Mouse (Mus musculus) heart, embryonic 10.5 days (tissue): ENCODE results near the gene Polr2a. TPM values are rescaled to one million over a fixed set of nuclear protein-coding genes. Genes with fewer than 3 reads are reported as not detected.
A peak's percentile ranks its signal among the peaks of the same experiment; 100 is the strongest.

Source experiments
- DNase-seq: peaks from one replicate; pipeline ENCODE4 v3.0.0-alpha.2; 2017; ENCODE audit warnings: low spot score
- H3K27ac ChIP-seq: fragments of 300-500 bp; sonication (generic); 2 replicates; pipeline ENCODE4 v1.5.1; 2016; ENCODE audit warnings: mild to moderate bottlenecking
- H3K27me3 ChIP-seq: fragments of 300-500 bp; sonication (generic); 2 replicates; pipeline ENCODE4 v1.6.1; 2016; ENCODE audit warnings: mild to moderate bottlenecking; ENCODE audit not compliant: poor library complexity, insufficient read depth, severe bottlenecking
- H3K36me3 ChIP-seq: fragments of 300-500 bp; sonication (generic); 2 replicates; pipeline ENCODE4 v1.6.1; 2016; ENCODE audit warnings: mild to moderate bottlenecking, moderate library complexity
- H3K4me1 ChIP-seq: fragments of 300-500 bp; sonication (generic); 2 replicates; pipeline ENCODE4 v1.6.1; 2016; ENCODE audit warnings: mild to moderate bottlenecking
- H3K4me3 ChIP-seq: fragments of 300-500 bp; sonication (generic); 2 replicates; pipeline ENCODE4 v1.5.1; 2016; ENCODE audit warnings: mild to moderate bottlenecking, moderate library complexity
- H3K9me3 ChIP-seq: fragments of 300-500 bp; sonication (generic); 2 replicates; pipeline ENCODE4 v1.6.1; 2016; ENCODE audit warnings: mild to moderate bottlenecking, moderate library complexity
- WGBS: fragments of 180-500 bp; shearing (Covaris S2); methylation state at CpG from one replicate; pipeline ENCODE4 v1.1.7; 2016; 5-methylcytosine and 5-hydroxymethylcytosine counted together
- polyA plus RNA-seq: library from polyadenylated mRNA; unstranded; fragments of >200 nt; fragmentation: Nextera tagmentation; extraction: Ambion mirVana; gene quantifications from 2 replicates; pipeline ENCODE4 v1.2.1, GENCODE M21; 2016

The Polr2a gene
- polyA plus RNA-seq, 1 experiment from 2014 or later: 29.6 TPM

DNA sequence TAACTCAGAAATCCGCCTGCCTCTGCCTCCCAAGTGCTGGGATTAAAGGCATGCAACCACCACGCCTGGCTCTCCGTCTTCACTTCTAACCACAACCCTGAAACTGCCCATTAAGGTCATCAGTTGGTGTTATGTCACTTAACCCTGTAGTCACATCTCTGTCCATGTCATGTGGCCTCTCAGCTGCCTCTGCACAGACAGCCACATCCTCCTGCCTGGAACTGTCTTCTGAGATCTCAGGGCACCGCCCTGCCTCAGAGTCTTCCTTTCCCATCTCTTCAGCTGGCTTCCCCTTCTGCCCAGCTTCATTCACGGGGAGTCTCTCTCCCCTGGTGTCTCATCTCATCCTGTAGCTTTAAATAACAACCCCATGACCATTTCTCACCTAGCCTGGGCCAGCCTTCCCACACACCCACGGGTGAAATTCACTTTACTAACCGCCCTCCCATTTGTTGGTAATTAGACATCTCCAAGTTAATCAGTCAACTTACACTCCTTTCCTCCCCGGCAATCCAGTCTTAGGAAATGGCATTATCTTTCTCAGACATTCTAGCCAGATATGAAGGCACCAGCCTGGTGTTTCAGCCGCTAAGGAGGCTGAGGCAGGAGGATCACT, 66.1 kb downstream of the Polr2a start:
- peaks cover 25% of the 10 kb centered on the region for H3K4me1 ChIP-seq
- no peaks in the 10 kb centered on the region for H3K36me3 ChIP-seq
- DNase-seq: no peak
- no peak overlapping the region for H3K4me3 ChIP-seq
- no peak overlapping the region for H3K27ac ChIP-seq
- H3K9me3 ChIP-seq: no peaks in the 10 kb centered on the region
- WGBS: 64% methylated on average over 9 of the region's 9 CpGs
- no peaks in the 10 kb centered on the region for H3K27me3 ChIP-seq

GRCm38 (mm10) chr11:69689891-69690290, 68.5 kb downstream of the Polr2a start:
- Histone ChIP-seq H3K27ac (no peak overlapping the region), H3K27me3 (peaks cover 12% of the 10 kb centered on the region; the same call in 1 of the 2 replicates), H3K4me1 (peaks cover 28% of the 10 kb centered on the region), H3K9me3 (no peaks in the 10 kb centered on the region), H3K4me3 (no peak overlapping the region), H3K36me3 (no peaks in the 10 kb centered on the region)
- WGBS: 85% methylated on average over 1 of the region's 1 CpGs
- no peak for DNase-seq

DNA sequence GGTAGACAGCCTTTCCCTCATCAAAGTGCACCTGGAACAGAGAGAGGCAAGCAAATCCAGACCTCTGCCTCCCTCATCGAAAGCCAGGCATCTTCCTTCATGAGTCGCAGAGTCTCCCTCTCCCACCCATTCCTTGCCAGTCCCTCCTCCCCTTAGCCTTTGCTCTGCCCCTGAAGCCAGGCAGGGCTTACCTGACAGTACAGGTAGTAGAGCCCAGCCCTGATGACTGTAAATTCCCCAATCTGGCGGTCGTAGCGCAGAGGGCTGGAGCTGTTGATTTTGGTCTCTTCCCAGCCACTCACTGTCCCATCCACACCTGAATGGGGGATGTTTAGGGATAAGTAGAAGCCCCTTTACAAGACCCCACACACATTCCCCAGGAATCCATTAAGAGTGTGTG, 71.4 kb downstream of the Polr2a start:
- Histone ChIP-seq H3K4me1 (peaks cover 22% of the 10 kb centered on the region), H3K27me3 (peaks cover 23% of the 10 kb centered on the region), H3K4me3 (no peak overlapping the region), H3K9me3 (no peaks in the 10 kb centered on the region), H3K27ac (peak overlapping the region; percentile 43; the same call in 1 of the 2 replicates), H3K36me3 (no peaks in the 10 kb centered on the region)
- WGBS: 45% methylated on average over 5 of the region's 5 CpGs
- DNase-seq: no peak

GRCm38 (mm10) chr11:69686377-69686776, 72.1 kb downstream of the Polr2a start:
- 0 out of 2 replicates have a peak overlapping the region, but pooled peaks have one; percentile 42 for H3K27ac ChIP-seq
- no peaks in the 10 kb centered on the region for H3K9me3 ChIP-seq
- H3K4me1 ChIP-seq: peaks cover 22% of the 10 kb centered on the region
- H3K36me3 ChIP-seq: no peaks in the 10 kb centered on the region
- H3K4me3 ChIP-seq: no peak overlapping the region
- H3K27me3 ChIP-seq: peaks cover 23% of the 10 kb centered on the region
- WGBS: 23% methylated on average over 4 of the region's 4 CpGs
- DNase-seq: no peak

GRCm38 (mm10) chr11:69685526-69686148, 72.8 kb downstream of the Polr2a start, which contains the start of gene Tnfsf13:
Tnfsf13 (minus strand) TSS chr11:69685784.
- H3K27me3 ChIP-seq: peaks cover 23% of the 10 kb centered on the region
- peaks cover 26% of the 10 kb centered on the region for H3K4me1 ChIP-seq
- WGBS: 78% methylated on average over 10 of the region's 10 CpGs
- no peak for DNase-seq
- H3K4me3 ChIP-seq: no peak within 1 kb of the TSS
- H3K9me3 ChIP-seq: no peaks in the 10 kb centered on the region
- H3K36me3 ChIP-seq: no peaks in the 10 kb centered on the region
- H3K27ac ChIP-seq: 0 out of 2 replicates have a peak within 1 kb of the TSS, but pooled peaks have one; percentile 43

DNA sequence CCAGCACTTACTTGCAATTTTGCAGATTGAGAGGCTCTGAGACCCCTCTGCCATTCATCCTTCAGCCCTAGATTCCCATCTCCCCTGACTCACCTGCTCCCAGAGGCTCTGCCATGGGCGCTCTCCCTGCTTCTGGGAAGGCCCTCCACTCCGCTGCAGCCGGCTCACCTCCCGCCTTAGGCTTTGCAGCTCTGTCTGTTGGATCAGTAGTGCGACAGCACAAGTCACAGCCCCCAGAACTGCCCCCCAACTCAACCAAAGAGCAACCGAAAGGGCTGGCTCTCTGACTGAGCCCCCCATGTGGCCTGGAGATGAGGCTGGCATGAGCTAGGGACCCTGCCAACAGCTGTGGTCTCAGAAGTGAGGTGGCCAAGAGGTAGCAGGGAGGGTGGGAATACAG, 73.5 kb downstream of the Polr2a start:
- no peaks in the 10 kb centered on the region for H3K9me3 ChIP-seq
- peaks cover 23% of the 10 kb centered on the region for H3K27me3 ChIP-seq
- 70% methylated on average over 6 of the region's 6 CpGs for WGBS
- peaks cover 7% of the 10 kb centered on the region for H3K36me3 ChIP-seq
- H3K4me3 ChIP-seq: no peak overlapping the region
- no peak overlapping the region for H3K27ac ChIP-seq
- no peak for DNase-seq
- peaks cover 33% of the 10 kb centered on the region for H3K4me1 ChIP-seq

DNA sequence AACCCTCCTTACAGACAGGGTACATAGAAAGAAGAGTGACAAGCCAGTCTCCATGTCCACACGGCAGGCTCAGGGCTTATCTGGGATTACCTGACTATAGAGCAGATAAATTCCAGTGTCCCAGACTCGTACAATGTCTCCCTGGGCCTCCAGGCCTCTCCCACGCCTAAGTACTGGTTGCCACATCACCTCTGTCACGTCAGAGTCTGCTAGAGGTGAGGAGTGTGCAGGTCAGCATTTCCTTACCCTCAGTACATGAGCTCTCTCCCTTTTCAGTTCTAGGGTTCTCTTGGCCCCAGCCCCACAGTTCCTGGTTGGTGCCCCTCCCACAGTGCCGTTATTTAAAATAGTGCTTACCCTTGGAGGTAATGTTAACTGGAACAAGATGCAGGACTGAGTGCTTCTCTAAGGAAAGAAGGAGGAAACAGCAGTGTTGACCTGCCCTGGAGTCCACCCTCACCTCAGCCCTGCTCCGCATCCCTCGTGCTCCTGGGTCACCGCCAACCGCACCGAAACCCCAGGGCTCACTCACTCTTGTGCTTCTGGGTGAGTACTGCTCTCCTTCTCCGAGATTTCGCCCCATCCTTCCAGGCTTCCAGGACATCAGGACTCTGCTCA, 74.2 kb downstream of the Polr2a start:
- 74% methylated on average over 12 of the region's 12 CpGs for WGBS
- Histone ChIP-seq H3K4me3 (no peak overlapping the region), H3K27me3 (peaks cover 23% of the 10 kb centered on the region), H3K9me3 (no peaks in the 10 kb centered on the region), H3K36me3 (peaks cover 14% of the 10 kb centered on the region), H3K4me1 (peaks cover 37% of the 10 kb centered on the region), H3K27ac (0 out of 2 replicates have a peak overlapping the region, but pooled peaks have one; percentile 18)
- no peak for DNase-seq

Other genes with a start within 250 kb of the Polr2a start
- 0.18 and 0.95 TPM in 2 replicates for gene Dnah2, start 209.5 kb downstream of the Polr2a start, polyA plus RNA-seq
- gene Efnb3, start 198.4 kb downstream of the Polr2a start, polyA plus RNA-seq: 61.0 and 89.9 TPM in 2 replicates
- 27.2 and 32.4 TPM in 2 replicates for gene Wrap53, start 178.4 kb downstream of the Polr2a start, polyA plus RNA-seq
- gene Trp53, start 178.3 kb downstream of the Polr2a start, polyA plus RNA-seq: 104 and 161 TPM in 2 replicates
- gene Atp1b2, start 152.7 kb downstream of the Polr2a start, polyA plus RNA-seq: 15.6 and 24.1 TPM in 2 replicates
- gene Shbg, start 140.7 kb downstream of the Polr2a start, polyA plus RNA-seq: 0.25 and 7.5 TPM in 2 replicates
- 18.8 and 21.8 TPM in 2 replicates for gene Sat2, start 136.6 kb downstream of the Polr2a start, polyA plus RNA-seq
- gene Fxr2, start 125.6 kb downstream of the Polr2a start, polyA plus RNA-seq: 31.5 and 44.7 TPM in 2 replicates
- gene Sox15, start 103.3 kb downstream of the Polr2a start, polyA plus RNA-seq: 0.15 TPM in 1 of 2 replicates, not detected in the other
- 62.1 and 63.7 TPM in 2 replicates for gene Mpdu1, start 96.0 kb downstream of the Polr2a start, polyA plus RNA-seq
- gene Cd68, start 92.5 kb downstream of the Polr2a start, polyA plus RNA-seq: 2.0 and 4.4 TPM in 2 replicates
- gene Eif4a1, start 86.2 kb downstream of the Polr2a start, polyA plus RNA-seq: 481 and 586 TPM in 2 replicates
- 95.3 and 108 TPM in 2 replicates for gene Senp3, start 76.6 kb downstream of the Polr2a start, polyA plus RNA-seq
- gene Tnfsf13, start 72.9 kb downstream of the Polr2a start, polyA plus RNA-seq: 0.25 TPM in 1 of 2 replicates, not detected in the other
- gene Tnfsf12, start 62.8 kb downstream of the Polr2a start, polyA plus RNA-seq: 3.0 and 4.7 TPM in 2 replicates
- 1.8 and 2.2 TPM in 2 replicates for gene Tnfsfm13, start 62.5 kb downstream of the Polr2a start, polyA plus RNA-seq
- 0.16 TPM in 1 of 2 replicates, not detected in the other for gene Slc35g3, start 3.3 kb upstream of the Polr2a start, polyA plus RNA-seq
- gene Zbtb4, start 7.3 kb upstream of the Polr2a start, polyA plus RNA-seq: 1.7 and 2.4 TPM in 2 replicates
- 3.9 and 4.9 TPM in 2 replicates for gene Chrnb1, start 37.3 kb upstream of the Polr2a start, polyA plus RNA-seq
- gene Fgf11, start 43.2 kb upstream of the Polr2a start, polyA plus RNA-seq: 0.97 and 1.1 TPM in 2 replicates
- 1.5 and 1.8 TPM in 2 replicates for gene Tmem102, start 47.0 kb upstream of the Polr2a start, polyA plus RNA-seq
- not detected in 2 replicates for gene Gm39566, start 56.7 kb upstream of the Polr2a start, polyA plus RNA-seq
- gene Spem2, start 59.8 kb upstream of the Polr2a start, polyA plus RNA-seq: 0.08 TPM in 1 of 2 replicates, not detected in the other
- gene Spem1, start 63.5 kb upstream of the Polr2a start, polyA plus RNA-seq: not detected in 2 replicates
- gene Nlgn2, start 79.1 kb upstream of the Polr2a start, polyA plus RNA-seq: 1.3 and 3.7 TPM in 2 replicates
- gene Tmem256, start 79.9 kb upstream of the Polr2a start, polyA plus RNA-seq: 294 and 327 TPM in 2 replicates
- gene Plscr3, start 87.7 kb upstream of the Polr2a start, polyA plus RNA-seq: 72.7 and 74.5 TPM in 2 replicates
- 0.28 and 1.2 TPM in 2 replicates for gene Tnk1, start 100.1 kb upstream of the Polr2a start, polyA plus RNA-seq
- not detected in 2 replicates for gene Tmem95, start 119.4 kb upstream of the Polr2a start, polyA plus RNA-seq
- 5.0 and 6.2 TPM in 2 replicates for gene Kctd11, start 122.8 kb upstream of the Polr2a start, polyA plus RNA-seq
- gene Acap1, start 136.9 kb upstream of the Polr2a start, polyA plus RNA-seq: 10.6 and 16.2 TPM in 2 replicates
- 5.5 and 8.7 TPM in 2 replicates for gene 2810408A11Rik, start 142.3 kb upstream of the Polr2a start, polyA plus RNA-seq
- gene Neurl4, start 142.4 kb upstream of the Polr2a start, polyA plus RNA-seq: 8.3 and 12.7 TPM in 2 replicates
- 55.2 and 69.4 TPM in 2 replicates for gene Gps2, start 155.3 kb upstream of the Polr2a start, polyA plus RNA-seq
- gene Eif5a, start 163.3 kb upstream of the Polr2a start, polyA plus RNA-seq: 2,011 and 2,470 TPM in 2 replicates
- gene Ybx2, start 177.2 kb upstream of the Polr2a start, polyA plus RNA-seq: 1.8 and 2.1 TPM in 2 replicates
- 17.8 and 24.1 TPM in 2 replicates for gene Slc2a4, start 189.6 kb upstream of the Polr2a start, polyA plus RNA-seq
- 4.7 and 22.3 TPM in 2 replicates for gene Cldn7, start 206.1 kb upstream of the Polr2a start, polyA plus RNA-seq
- gene Ctdnep1, start 222.5 kb upstream of the Polr2a start, polyA plus RNA-seq: 20.5 and 23.8 TPM in 2 replicates
- 135 and 147 TPM in 2 replicates for gene Elp5, start 223.9 kb upstream of the Polr2a start, polyA plus RNA-seq
- 365 and 379 TPM in 2 replicates for gene Gabarap, start 232.5 kb upstream of the Polr2a start, polyA plus RNA-seq
- gene Phf23, start 237.1 kb upstream of the Polr2a start, polyA plus RNA-seq: 51.8 and 73.3 TPM in 2 replicates
- 29.5 and 40.3 TPM in 2 replicates for gene Dvl2, start 242.0 kb upstream of the Polr2a start, polyA plus RNA-seq